ENCODE assay signal across 12 mouse cellular contexts in genomic region chr1:155040939-155041371, GRCm38 (mm10). TPM values are rescaled to one million over a fixed set of nuclear protein-coding genes. Genes with fewer than 3 reads are reported as not detected.
DNase-seq lines count a peak whose midpoint lies in the region; ATAC-seq and TF ChIP-seq lines count a peak whose summit lies in the region.
"Had no signal": no experiment of that assay in that cellular context is flagged by ENCODE, and none has a peak within 500 bp of the region (broad histone marks: within the 10 kb centered on the region; RNA-seq: fewer than 3 reads in every experiment).

No protein-coding gene starts in this region.

- no peak for DNase-seq in heart, postnatal 36 days
- DNase-seq in right cerebral cortex, adult 18-20 months = peak; percentile 57
- no peak for DNase-seq in right cerebral cortex, postnatal 14 days
- DNase-seq in layer of hippocampus, adult 2 months (ENCODE audit: low spot score in 2 of 2) = no peak
- no peak for DNase-seq in MN1 (ENCODE audit: low spot score)
- DNase-seq: kidney, postnatal 14 days; lung, adult 2 months had no signal

- intact Hi-C loops in heart, postnatal 36 days (cut with DNase I) = no loop called here

- TF ChIP-seq CTCF in olfactory bulb, adult 2 months (IDR thresholded peaks at IDR 0.05; ENCODE audit: insufficient read depth, low read depth, low read length) = no peak
- no peak for TF ChIP-seq CTCF in layer of hippocampus, adult 2 months (conservative IDR thresholded peaks at IDR 0.05)

- H3K4me1 ChIP-seq in heart, embryonic 16.5 days (ENCODE audit: control insufficient read depth, insufficient read depth, low read length) = peaks cover 38% of the 10 kb centered on the region
- H3K4me1 ChIP-seq in embryonic facial prominence, embryonic 13.5 days = peaks cover 9% of the 10 kb centered on the region
- H3K4me1 ChIP-seq in olfactory bulb, adult 2 months (ENCODE audit: control insufficient read depth, insufficient read depth, low read length) = peaks cover 10% of the 10 kb centered on the region

- no peak for TF ChIP-seq POLR2A in olfactory bulb, adult 2 months (IDR thresholded peaks at IDR 0.05; ENCODE audit: insufficient read depth, low read depth, low read length)

- H3K27me3 ChIP-seq in heart, embryonic 16.5 days (ENCODE audit: control insufficient read depth, insufficient read depth, low read length) = no peaks in the 10 kb centered on the region
- H3K27me3 ChIP-seq in embryonic facial prominence, embryonic 13.5 days = no peaks in the 10 kb centered on the region
- H3K27me3 ChIP-seq: forebrain, embryonic 13.5 days; Patski had no signal

- no peaks in the 10 kb centered on the region for H3K36me3 ChIP-seq in heart, embryonic 16.5 days (ENCODE audit: control insufficient read depth, insufficient read depth)
- no peaks in the 10 kb centered on the region for H3K36me3 ChIP-seq in embryonic facial prominence, embryonic 13.5 days

- peak overlapping the region; percentile 21; the same call in 1 of the 2 replicates for H3K4me3 ChIP-seq in heart, embryonic 16.5 days (ENCODE audit: low read length)
- no peak overlapping the region for H3K4me3 ChIP-seq in embryonic facial prominence, embryonic 13.5 days
- no peak overlapping the region for H3K4me3 ChIP-seq in olfactory bulb, adult 2 months (ENCODE audit: insufficient read depth, low read depth, low read length)
- no peak overlapping the region for H3K4me3 ChIP-seq in layer of hippocampus, adult 2 months
- H3K4me3 ChIP-seq: forebrain, embryonic 13.5 days had no signal

- no peaks in the 10 kb centered on the region for H3K9me3 ChIP-seq in heart, embryonic 16.5 days (replicated peaks; ENCODE audit: control insufficient read depth, low read length)
- no peaks in the 10 kb centered on the region for H3K9me3 ChIP-seq in embryonic facial prominence, embryonic 13.5 days
- H3K9me3 ChIP-seq: forebrain, embryonic 13.5 days had no signal

- H3K27ac ChIP-seq in heart, embryonic 16.5 days (ENCODE audit: low read length) = peak overlapping the region; percentile 98
- H3K27ac ChIP-seq in embryonic facial prominence, embryonic 13.5 days = peak overlapping the region; percentile 62; the same call in 1 of the 2 replicates
- peak overlapping the region; percentile 29 for H3K27ac ChIP-seq in olfactory bulb, adult 2 months (ENCODE audit: insufficient read depth, low read depth, low read length)
- no peak overlapping the region for H3K27ac ChIP-seq in layer of hippocampus, adult 2 months
- H3K27ac ChIP-seq: forebrain, embryonic 13.5 days had no signal

- ATAC-seq in heart, embryonic 16.5 days (replicated peaks; ENCODE audit: extremely low read depth, insufficient read depth, low FRiP score) = no peak
- ATAC-seq in embryonic facial prominence, embryonic 13.5 days (ENCODE audit: insufficient number of reproducible peaks, insufficient read depth, low FRiP score, low TSS enrichment, low read depth) = no peak
- ATAC-seq: forebrain, embryonic 13.5 days had no signal

- H3K4me2 ChIP-seq in heart, embryonic 16.5 days (ENCODE audit: low read depth, low read length) = peak overlapping the region; percentile 53
- H3K4me2 ChIP-seq in embryonic facial prominence, embryonic 13.5 days = no peak overlapping the region
- H3K4me2 ChIP-seq: forebrain, embryonic 13.5 days had no signal

- WGBS in heart, embryonic 16.5 days = 28% methylated on average over 1 of the region's 1 CpGs
- WGBS in embryonic facial prominence, embryonic 13.5 days = 44% methylated on average over 1 of the region's 1 CpGs
- WGBS in olfactory bulb, adult 2 months = 60% methylated on average over 1 of the region's 1 CpGs

- H3K9ac ChIP-seq in heart, embryonic 16.5 days (ENCODE audit: low read length) = peak overlapping the region; percentile 59
- H3K9ac ChIP-seq in embryonic facial prominence, embryonic 13.5 days = no peak overlapping the region
- H3K9ac ChIP-seq: forebrain, embryonic 13.5 days had no signal

RNA-seq across cellular contexts. Expression of gene Ier5, which starts 58.5 kb away (rescaled TPM):
- 3.6 and 3.9 TPM in 2 replicates for polyA plus RNA-seq in heart, embryonic 16.5 days (2015; fragmentation: Nextera tagmentation; extraction: Ambion mirVana)
- total RNA-seq in heart, postnatal 36 days (2021) = 10 to 100 TPM; 13.2 to 15.5 TPM
- polyA plus RNA-seq in embryonic facial prominence, embryonic 13.5 days (2015; fragmentation: Nextera tagmentation; extraction: Ambion mirVana) = 7.5 and 9.2 TPM in 2 replicates
- polyA plus RNA-seq in olfactory bulb, adult 2 months (2012; ENCODE audit: insufficient read depth, insufficient read length, low replicate concordance, missing spikeins) = not detected in 2 replicates
- total RNA-seq in layer of hippocampus, adult 2 months (2021) = 10 to 100 TPM; 26.5 to 28.1 TPM
